Mouse (Mus musculus) heart, postnatal 0 days (tissue): ENCODE data around the gene Tssk1.

Experiments used
- CTCF ChIP-seq: IDR thresholded peaks from 2 replicates; pipeline ENCODE4 v1.5.1; 2016; ENCODE audit warnings: antibody characterized with exemption, control low read depth, low read depth
- EP300 ChIP-seq: IDR thresholded peaks from 2 replicates; pipeline ENCODE4 v1.6.1; 2016; ENCODE audit warnings: antibody characterized with exemption, low read depth

DNA sequence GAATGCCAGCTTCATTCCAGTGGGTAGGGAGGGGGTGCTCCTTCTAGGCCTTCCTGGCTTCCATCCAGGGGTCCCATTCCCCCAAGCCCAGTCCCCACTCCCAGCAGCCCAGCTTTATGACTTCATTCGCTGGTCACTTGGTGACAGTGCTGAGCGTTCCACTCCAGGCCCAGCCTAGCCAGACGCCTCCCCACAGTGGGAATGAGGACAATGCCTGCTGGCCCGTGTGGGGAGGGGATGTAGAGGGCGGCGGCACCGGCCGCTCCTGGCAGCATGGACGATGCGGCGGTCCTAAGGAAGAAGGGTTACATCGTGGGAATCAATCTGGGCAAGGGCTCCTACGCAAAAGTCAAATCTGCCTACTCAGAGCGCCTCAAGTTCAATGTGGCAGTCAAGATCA lies 4.4 kb downstream of the Tssk1 start, which contains the start of the genes Dgcr2 and Tssk2:
- no peak for TF ChIP-seq EP300
- TF ChIP-seq CTCF: no peak
